Mouse (Mus musculus) lung, postnatal 0 days (tissue): Measurements from ENCODE around the gene Gm9376. TPM values are rescaled to one million over a fixed set of nuclear protein-coding genes. Genes with fewer than 3 reads are reported as not detected.

ENCODE experiments used
- ATAC-seq: fragments of 200-750 bp; cut with Nextera tagmentation; 2 replicates; pipeline ENCODE4 v1.8.0; 2017; ENCODE audit warnings: moderate library complexity
- DNase-seq: peaks from one replicate; pipeline ENCODE4 v3.0.0-alpha.2; 2016; ENCODE audit warnings: low spot score
- H3K27ac ChIP-seq: fragments of 300-500 bp; sonication (generic); 2 replicates; pipeline ENCODE4 v1.5.1; 2014; ENCODE audit warnings: antibody characterized with exemption, mild to moderate bottlenecking, low read length, mixed read lengths
- H3K27me3 ChIP-seq: fragments of 300-500 bp; sonication (generic); replicated peaks from 2 replicates; pipeline ENCODE4 v1.6.1; 2014; ENCODE audit warnings: low read length, mixed read lengths; ENCODE audit not compliant: insufficient read depth
- H3K36me3 ChIP-seq: fragments of 300-500 bp; sonication (generic); 2 replicates; pipeline ENCODE4 v1.6.1; 2014; ENCODE audit warnings: low read length, mixed read lengths; ENCODE audit not compliant: insufficient read depth
- H3K4me1 ChIP-seq: fragments of 300-500 bp; sonication (generic); 2 replicates; pipeline ENCODE4 v1.6.1; 2014; ENCODE audit warnings: antibody characterized with exemption, low read depth, low read length, mixed read lengths; ENCODE audit not compliant: insufficient read depth
- H3K4me2 ChIP-seq: fragments of 300-500 bp; sonication (generic); replicated peaks from 2 replicates; pipeline ENCODE4 v1.6.1; 2014; ENCODE audit warnings: low read depth, mild to moderate bottlenecking, low read length, moderate library complexity, mixed read lengths
- H3K4me3 ChIP-seq: fragments of 300-500 bp; sonication (generic); 2 replicates; pipeline ENCODE4 v1.5.1; 2014; ENCODE audit warnings: low read depth, low read length
- H3K9ac ChIP-seq: fragments of 300-500 bp; sonication (generic); replicated peaks from 2 replicates; pipeline ENCODE4 v1.6.1; 2014; ENCODE audit warnings: low read depth, mild to moderate bottlenecking
- H3K9me3 ChIP-seq: fragments of 300-500 bp; sonication (generic); 2 replicates; pipeline ENCODE4 v1.6.1; 2016; ENCODE audit warnings: low read length, mixed read lengths
- CTCF ChIP-seq: IDR thresholded peaks from 2 replicates; pipeline ENCODE4 v1.5.1; 2016; ENCODE audit warnings: antibody characterized with exemption, mild to moderate bottlenecking
- EP300 ChIP-seq: IDR thresholded peaks from 2 replicates; pipeline ENCODE4 v1.6.1; 2016; ENCODE audit warnings: antibody characterized with exemption, mild to moderate bottlenecking, control low read depth
- WGBS: fragments of 180-500 bp; shearing (Covaris S2); extraction: QIAGEN DNeasy Blood & Tissue Kit; methylation state at CpG from one replicate; pipeline ENCODE4 v1.1.7; 2014; 5-methylcytosine and 5-hydroxymethylcytosine counted together
- polyA plus RNA-seq: library from polyadenylated mRNA; unstranded; fragments of >200 nt; fragmentation: Nextera tagmentation; extraction: Ambion mirVana; gene quantifications from 2 replicates; pipeline ENCODE4 v1.2.1, GENCODE M21; 2015

Gm9376 gene
- polyA plus RNA-seq = not detected in 2 replicates

GRCm38 (mm10) chr14:118266660-118267059 is at the start of gene Gm9376:
Gene Gm9376, plus strand, starts transcription at chr14:118266960.
- no peaks in the 10 kb centered on the region for H3K27me3 ChIP-seq
- H3K4me1 ChIP-seq = no peaks in the 10 kb centered on the region
- H3K4me2 ChIP-seq = no peak within 1 kb of the TSS
- ATAC-seq (no peak), DNase-seq (no peak)
- no peak within 1 kb of the TSS for H3K27ac ChIP-seq
- 78% methylated on average over 2 of the region's 2 CpGs for WGBS
- no peak within 1 kb of the TSS for H3K9ac ChIP-seq
- TF ChIP-seq EP300 (no peak), CTCF (no peak)
- no peak within 1 kb of the TSS for H3K4me3 ChIP-seq
- H3K9me3 ChIP-seq = no peaks in the 10 kb centered on the region
- no peaks in the 10 kb centered on the region for H3K36me3 ChIP-seq

- Histone ChIP-seq H3K4me2 (no peak overlapping the region), H3K4me3 (no peak overlapping the region), H3K27ac (no peak overlapping the region), H3K9me3 (no peaks in the 10 kb centered on the region), H3K4me1 (no peaks in the 10 kb centered on the region), H3K27me3 (peaks cover 28% of the 10 kb centered on the region), H3K36me3 (no peaks in the 10 kb centered on the region), H3K9ac (no peak overlapping the region)
- WGBS = 81% methylated on average over 1 of the region's 1 CpGs
- no peak for TF ChIP-seq EP300
- TF ChIP-seq CTCF = peak; percentile 46
- ATAC-seq (no peak), DNase-seq (no peak)
These were observed 45.9 kb upstream of the Gm9376 start for GRCm38 (mm10) chr14:118220885-118221284.

- Histone ChIP-seq H3K27ac (no peak overlapping the region), H3K36me3 (no peaks in the 10 kb centered on the region), H3K4me1 (no peaks in the 10 kb centered on the region), H3K9ac (no peak overlapping the region), H3K4me3 (no peak overlapping the region), H3K9me3 (no peaks in the 10 kb centered on the region), H3K4me2 (no peak overlapping the region), H3K27me3 (peaks cover 69% of the 10 kb centered on the region)
- ATAC-seq (no peak), DNase-seq (no peak)
- WGBS = 13% methylated on average over 16 of the region's 16 CpGs
- no peak for TF ChIP-seq EP300
- no peak for TF ChIP-seq CTCF
These were observed 41.6 kb upstream of the Gm9376 start for GRCm38 (mm10) chr14:118225061-118225743.

GRCm38 (mm10) chr14:118225911-118226310 is 40.8 kb upstream of the Gm9376 start:
- Histone ChIP-seq H3K36me3 (no peaks in the 10 kb centered on the region), H3K4me1 (no peaks in the 10 kb centered on the region), H3K27ac (no peak overlapping the region), H3K9ac (no peak overlapping the region), H3K4me2 (no peak overlapping the region), H3K9me3 (no peaks in the 10 kb centered on the region), H3K27me3 (peaks cover 76% of the 10 kb centered on the region), H3K4me3 (0 out of 2 replicates have a peak overlapping the region, but pooled peaks have one; percentile 8)
- no peak for TF ChIP-seq EP300
- no peak for TF ChIP-seq CTCF
- DNase-seq = no peak
- WGBS = 2% methylated on average over 21 of the region's 21 CpGs
- no peak for ATAC-seq

GRCm38 (mm10) chr14:118226471-118227155 is 40.1 kb upstream of the Gm9376 start:
- Histone ChIP-seq H3K4me2 (no peak overlapping the region), H3K36me3 (no peaks in the 10 kb centered on the region), H3K4me1 (no peaks in the 10 kb centered on the region), H3K27me3 (peaks cover 83% of the 10 kb centered on the region), H3K9ac (no peak overlapping the region), H3K9me3 (no peaks in the 10 kb centered on the region), H3K4me3 (no peak overlapping the region), H3K27ac (no peak overlapping the region)
- no peak for TF ChIP-seq EP300
- TF ChIP-seq CTCF = no peak
- WGBS = 1% methylated on average over 21 of the region's 21 CpGs
- DNase-seq (no peak), ATAC-seq (no peak)

DNA sequence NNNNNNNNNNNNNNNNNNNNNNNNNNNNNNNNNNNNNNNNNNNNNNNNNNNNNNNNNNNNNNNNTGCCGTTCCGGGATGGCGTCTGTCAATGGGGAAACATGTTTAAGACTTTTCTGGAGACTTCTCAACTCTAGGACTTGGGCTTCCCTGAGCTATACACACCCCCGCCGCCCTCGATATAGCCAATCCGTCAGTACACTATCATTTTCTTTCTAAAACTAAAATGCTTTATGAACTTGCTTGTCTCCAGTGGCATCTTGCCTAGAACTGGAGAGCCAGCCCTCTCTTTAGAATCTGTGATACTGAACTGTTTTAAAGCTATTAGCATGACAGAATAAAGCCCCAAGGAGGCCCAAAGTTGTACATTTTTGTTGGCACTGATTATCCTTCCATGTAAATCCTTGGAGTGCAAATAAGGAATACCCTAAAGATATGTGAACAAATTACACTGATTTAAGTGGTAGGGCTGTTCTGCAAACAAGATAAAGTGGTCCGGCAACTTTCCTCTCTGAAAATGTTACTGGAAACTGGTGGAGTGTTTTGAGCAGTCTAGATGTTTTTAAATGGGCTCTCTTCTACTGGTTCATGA is 34.3 kb upstream of the Gm9376 start:
- Histone ChIP-seq H3K27ac (no peak overlapping the region), H3K27me3 (peaks cover 93% of the 10 kb centered on the region), H3K4me3 (no peak overlapping the region), H3K4me1 (peaks cover 10% of the 10 kb centered on the region; the same call in 1 of the 2 replicates), H3K36me3 (no peaks in the 10 kb centered on the region), H3K4me2 (no peak overlapping the region), H3K9ac (no peak overlapping the region), H3K9me3 (no peaks in the 10 kb centered on the region)
- 4% methylated on average over 8 of the region's 8 CpGs for WGBS
- TF ChIP-seq CTCF (no peak), EP300 (no peak)
- ATAC-seq = no peak
- no peak for DNase-seq
